Mouse (Mus musculus) heart, embryonic 16.5 days (tissue): ENCODE measurements around the gene Eva1c. TPM values are rescaled to one million over a fixed set of nuclear protein-coding genes. Genes with fewer than 3 reads are reported as not detected.

Experiments used
- ATAC-seq: fragments of 200-750 bp; cut with Nextera tagmentation; replicated peaks from 2 replicates; pipeline ENCODE4 v1.8.0; 2017; ENCODE audit warnings: moderate number of reproducible peaks; ENCODE audit not compliant: insufficient read depth, low FRiP score; ENCODE audit errors: extremely low read depth
- H3K27ac ChIP-seq: fragments of 300-500 bp; sonication (generic); 2 replicates; pipeline ENCODE4 v1.5.1; 2014; ENCODE audit warnings: mild to moderate bottlenecking, low read length, control low read depth, moderate library complexity
- H3K27me3 ChIP-seq: fragments of 300-500 bp; sonication (generic); 2 replicates; pipeline ENCODE4 v1.6.1; 2014; ENCODE audit warnings: low read length, mixed read lengths; ENCODE audit not compliant: control insufficient read depth, insufficient read depth
- H3K36me3 ChIP-seq: fragments of 300-500 bp; sonication (generic); 2 replicates; pipeline ENCODE4 v1.6.1; 2014; ENCODE audit not compliant: control insufficient read depth, insufficient read depth
- H3K4me1 ChIP-seq: fragments of 300-500 bp; sonication (generic); 2 replicates; pipeline ENCODE4 v1.6.1; 2014; ENCODE audit warnings: low read length, mixed read lengths; ENCODE audit not compliant: control insufficient read depth, insufficient read depth
- H3K4me2 ChIP-seq: fragments of 300-500 bp; sonication (generic); 2 replicates; pipeline ENCODE4 v1.6.1; 2014; ENCODE audit warnings: low read depth, mild to moderate bottlenecking, control low read depth, low read length
- H3K4me3 ChIP-seq: fragments of 300-500 bp; sonication (generic); 2 replicates; pipeline ENCODE4 v1.5.1; 2014; ENCODE audit warnings: mild to moderate bottlenecking, control low read depth, low read length
- H3K9ac ChIP-seq: fragments of 300-500 bp; sonication (generic); 2 replicates; pipeline ENCODE4 v1.6.1; 2014; ENCODE audit warnings: low read length, control low read depth
- H3K9me3 ChIP-seq: fragments of 300-500 bp; sonication (generic); replicated peaks from 2 replicates; pipeline ENCODE4 v1.6.1; 2016; ENCODE audit warnings: low read length; ENCODE audit not compliant: control insufficient read depth
- WGBS: fragments of 180-500 bp; shearing (Covaris S2); extraction: QIAGEN DNeasy Blood & Tissue Kit; methylation state at CpG from one replicate; pipeline ENCODE4 v1.1.7; 2014; 5-methylcytosine and 5-hydroxymethylcytosine counted together
- polyA plus RNA-seq: library from polyadenylated mRNA; unstranded; fragments of >200 nt; fragmentation: Nextera tagmentation; extraction: Ambion mirVana; gene quantifications from 2 replicates; pipeline ENCODE4 v1.2.1, GENCODE M21; 2015

The Eva1c gene
- polyA plus RNA-seq, 1 experiment from 2014 or later: 3.3 TPM

GRCm38 (mm10) chr16:90891601-90892000 is 65.1 kb downstream of the Eva1c start:
- Histone ChIP-seq H3K4me2 (0 out of 2 replicates have a peak overlapping the region, but pooled peaks have one; percentile 3), H3K4me3 (no peak overlapping the region), H3K4me1 (peaks cover 10% of the 10 kb centered on the region), H3K36me3 (no peaks in the 10 kb centered on the region), H3K9ac (no peak overlapping the region), H3K27me3 (no peaks in the 10 kb centered on the region), H3K27ac (no peak overlapping the region), H3K9me3 (0 out of 2 replicates have a peak, but pooled peaks cover 2% of the 10 kb centered on the region)
- WGBS: 41% methylated on average over 14 of the region's 14 CpGs
- ATAC-seq: peak; percentile 49; the same call in 1 of the 2 replicates

- Histone ChIP-seq H3K36me3 (no peaks in the 10 kb centered on the region), H3K4me2 (peak overlapping the region; percentile 32), H3K27ac (no peak overlapping the region), H3K9ac (no peak overlapping the region), H3K27me3 (no peaks in the 10 kb centered on the region), H3K4me1 (peaks cover 10% of the 10 kb centered on the region), H3K9me3 (0 out of 2 replicates have a peak, but pooled peaks cover 2% of the 10 kb centered on the region), H3K4me3 (no peak overlapping the region)
- WGBS: 24% methylated on average over 8 of the region's 8 CpGs
- no peak for ATAC-seq
Measured at GRCm38 (mm10) chr16:90892081-90892480, 65.6 kb downstream of the Eva1c start.

- no peak overlapping the region for H3K4me2 ChIP-seq
- H3K4me1 ChIP-seq: peaks cover 10% of the 10 kb centered on the region
- WGBS: 74% methylated on average over 7 of the region's 7 CpGs
- 0 out of 2 replicates have a peak, but pooled peaks cover under 1% of the 10 kb centered on the region for H3K9me3 ChIP-seq
- no peak overlapping the region for H3K4me3 ChIP-seq
- no peaks in the 10 kb centered on the region for H3K36me3 ChIP-seq
- no peak for ATAC-seq
- no peak overlapping the region for H3K9ac ChIP-seq
- H3K27me3 ChIP-seq: no peaks in the 10 kb centered on the region
- no peak overlapping the region for H3K27ac ChIP-seq
Measured at GRCm38 (mm10) chr16:90893019-90893418, 66.5 kb downstream of the Eva1c start.

- peaks cover 10% of the 10 kb centered on the region for H3K4me1 ChIP-seq
- no peak overlapping the region for H3K27ac ChIP-seq
- H3K4me3 ChIP-seq: no peak overlapping the region
- H3K9me3 ChIP-seq: no peaks in the 10 kb centered on the region
- no peak for ATAC-seq
- no peak overlapping the region for H3K4me2 ChIP-seq
- no peak overlapping the region for H3K9ac ChIP-seq
- 48% methylated on average over 9 of the region's 9 CpGs for WGBS
- no peaks in the 10 kb centered on the region for H3K36me3 ChIP-seq
- no peaks in the 10 kb centered on the region for H3K27me3 ChIP-seq
Measured at GRCm38 (mm10) chr16:90893792-90894191, 67.3 kb downstream of the Eva1c start.

GRCm38 (mm10) chr16:90897651-90898050 is 71.1 kb downstream of the Eva1c start:
- H3K9me3 ChIP-seq: no peaks in the 10 kb centered on the region
- no peak; the same call in 1 of the 2 replicates for ATAC-seq
- no peak overlapping the region for H3K4me2 ChIP-seq
- H3K36me3 ChIP-seq: no peaks in the 10 kb centered on the region
- H3K4me1 ChIP-seq: peaks cover 3% of the 10 kb centered on the region; the same call in 1 of the 2 replicates
- H3K27ac ChIP-seq: no peak overlapping the region
- 70% methylated on average over 3 of the region's 3 CpGs for WGBS
- H3K4me3 ChIP-seq: no peak overlapping the region
- H3K9ac ChIP-seq: no peak overlapping the region
- no peaks in the 10 kb centered on the region for H3K27me3 ChIP-seq

- no peak for ATAC-seq
- Histone ChIP-seq H3K27ac (no peak overlapping the region), H3K9ac (no peak overlapping the region), H3K9me3 (no peaks in the 10 kb centered on the region), H3K4me1 (peaks cover 3% of the 10 kb centered on the region; the same call in 1 of the 2 replicates), H3K27me3 (no peaks in the 10 kb centered on the region), H3K36me3 (no peaks in the 10 kb centered on the region), H3K4me2 (no peak overlapping the region), H3K4me3 (no peak overlapping the region)
- WGBS: 39% methylated on average over 12 of the region's 12 CpGs
Measured at GRCm38 (mm10) chr16:90899498-90899897, 73.0 kb downstream of the Eva1c start.

- Histone ChIP-seq H3K4me2 (no peak overlapping the region), H3K4me1 (peaks cover 3% of the 10 kb centered on the region; the same call in 1 of the 2 replicates), H3K9ac (no peak overlapping the region), H3K27ac (no peak overlapping the region), H3K4me3 (no peak overlapping the region), H3K27me3 (no peaks in the 10 kb centered on the region), H3K9me3 (no peaks in the 10 kb centered on the region), H3K36me3 (no peaks in the 10 kb centered on the region)
- 30% methylated on average over 4 of the region's 4 CpGs for WGBS
- ATAC-seq: 0 out of 2 replicates have a peak, but pooled peaks have one; percentile 24
Measured at GRCm38 (mm10) chr16:90901364-90901763, 74.8 kb downstream of the Eva1c start.

- Histone ChIP-seq H3K27ac (no peak overlapping the region), H3K9ac (no peak overlapping the region), H3K27me3 (no peaks in the 10 kb centered on the region), H3K4me1 (peaks cover 3% of the 10 kb centered on the region; the same call in 1 of the 2 replicates), H3K4me2 (no peak overlapping the region), H3K9me3 (no peaks in the 10 kb centered on the region), H3K4me3 (no peak overlapping the region), H3K36me3 (no peaks in the 10 kb centered on the region)
- 37% methylated on average over 5 of the region's 5 CpGs for WGBS
- 0 out of 2 replicates have a peak, but pooled peaks have one; percentile 37 for ATAC-seq
Measured at GRCm38 (mm10) chr16:90903300-90903699, 76.8 kb downstream of the Eva1c start.

GRCm38 (mm10) chr16:90907250-90907649 is 80.7 kb downstream of the Eva1c start:
- no peak for ATAC-seq
- Histone ChIP-seq H3K27ac (no peak overlapping the region), H3K36me3 (no peaks in the 10 kb centered on the region), H3K4me3 (no peak overlapping the region), H3K4me1 (no peaks in the 10 kb centered on the region), H3K9me3 (no peaks in the 10 kb centered on the region), H3K27me3 (no peaks in the 10 kb centered on the region), H3K4me2 (no peak overlapping the region), H3K9ac (no peak overlapping the region)
- WGBS: 63% methylated on average over 7 of the region's 7 CpGs
